Mouse (Mus musculus) cerebellum, adult 18-20 months (tissue): ENCODE results near the gene Apoa2.

Experiments
- DNase-seq, 2 experiments: peaks; one replicate each; pipeline ENCODE4 v3.0.0; 2021

The Apoa2 gene

GRCm38 (mm10) chr1:171205704-171206493 is 19.0 kb upstream of the Apoa2 start:
- DNase-seq, result no peak

- DNase-seq, result no peak
Measured at GRCm38 (mm10) chr1:171209409-171209808, 15.4 kb upstream of the Apoa2 start.

GRCm38 (mm10) chr1:171212854-171213253 is 12.0 kb upstream of the Apoa2 start:
- no peak for DNase-seq

- no peak for DNase-seq
Measured at GRCm38 (mm10) chr1:171213801-171214496, 10.9 kb upstream of the Apoa2 start, which contains the start of gene Nr1i3. Gene Nr1i3, plus strand, starts transcription at chr1:171213970.

GRCm38 (mm10) chr1:171216241-171216955 is 8.5 kb upstream of the Apoa2 start:
- no peak for DNase-seq

DNA sequence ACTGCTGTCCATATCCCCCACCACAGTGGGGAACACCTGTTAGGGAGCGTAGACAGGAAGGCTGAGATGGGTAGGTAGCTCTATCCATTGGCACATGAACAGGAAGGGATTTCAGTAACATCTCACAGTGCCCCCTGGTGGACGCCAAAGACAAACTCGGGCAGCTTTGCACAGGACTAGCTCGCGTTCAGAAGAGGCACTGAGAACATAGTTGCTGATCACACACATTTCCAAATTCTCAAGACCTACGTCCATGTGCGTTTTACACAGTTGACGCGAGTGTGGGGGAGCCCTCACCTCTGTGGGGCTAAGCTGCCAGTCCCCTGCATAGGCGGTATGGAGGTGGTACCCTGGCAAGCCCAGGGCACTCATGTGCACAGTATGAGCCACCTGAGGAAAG is 4.0 kb upstream of the Apoa2 start:
- DNase-seq, result peak; percentile 84 to 89

DNA sequence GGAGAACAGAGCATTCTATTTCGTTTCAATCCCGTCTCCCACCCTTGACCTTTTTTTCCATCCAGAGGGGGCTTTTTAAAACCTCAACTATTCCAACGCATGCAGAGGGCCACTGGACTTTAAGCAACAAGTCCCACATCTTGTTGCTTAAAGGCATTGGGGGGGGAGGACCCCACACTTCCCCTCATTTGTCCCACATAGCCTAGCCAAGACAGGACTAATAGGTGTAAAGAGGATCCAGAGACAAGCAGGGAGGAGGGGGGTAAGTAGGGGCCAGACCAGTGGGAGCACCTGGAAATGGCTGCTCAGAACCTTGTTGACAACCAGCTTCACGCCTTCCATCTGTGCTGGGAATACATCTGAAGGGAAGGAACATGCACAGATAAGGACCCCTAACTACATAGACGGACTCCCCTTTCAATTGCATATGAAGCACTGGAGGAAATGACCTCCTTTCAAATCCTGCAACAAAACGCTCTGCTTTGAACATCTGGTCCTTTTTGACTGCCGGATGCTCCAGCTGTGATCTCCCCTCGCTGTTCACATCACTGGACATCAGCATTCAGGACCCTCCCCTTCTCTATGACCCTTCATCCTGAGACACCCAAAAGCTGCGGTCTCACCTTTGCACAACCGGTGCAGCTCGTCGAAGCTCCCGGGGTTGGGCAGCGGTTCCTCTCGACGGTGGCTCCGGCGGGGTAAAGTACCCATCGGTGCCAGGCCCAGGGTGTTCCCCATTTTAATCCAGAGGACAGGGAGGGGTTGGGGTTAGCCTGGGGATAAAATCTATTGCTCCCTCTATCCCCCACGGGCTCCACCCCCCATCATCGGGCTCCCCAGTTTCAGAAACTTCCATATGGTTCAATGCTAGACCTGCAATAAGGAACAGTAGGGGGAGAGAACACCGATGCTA is 3.3 kb upstream of the Apoa2 start:
- DNase-seq, result peak; percentile 27 to 39

GRCm38 (mm10) chr1:171222238-171223155 is 2.4 kb upstream of the Apoa2 start, which contains the start of gene Tomm40l:
Gene Tomm40l, minus strand, starts transcription at chr1:171222514.
- DNase-seq, result peak; percentile 88 to 96

GRCm38 (mm10) chr1:171223168-171223567 is 1.7 kb upstream of the Apoa2 start:
- no peak for DNase-seq

- no peak for DNase-seq
Measured at GRCm38 (mm10) chr1:171223796-171224195, 1.1 kb upstream of the Apoa2 start.

- DNase-seq, result no peak
Measured at GRCm38 (mm10) chr1:171226780-171227179, 1.9 kb downstream of the Apoa2 start.

DNA sequence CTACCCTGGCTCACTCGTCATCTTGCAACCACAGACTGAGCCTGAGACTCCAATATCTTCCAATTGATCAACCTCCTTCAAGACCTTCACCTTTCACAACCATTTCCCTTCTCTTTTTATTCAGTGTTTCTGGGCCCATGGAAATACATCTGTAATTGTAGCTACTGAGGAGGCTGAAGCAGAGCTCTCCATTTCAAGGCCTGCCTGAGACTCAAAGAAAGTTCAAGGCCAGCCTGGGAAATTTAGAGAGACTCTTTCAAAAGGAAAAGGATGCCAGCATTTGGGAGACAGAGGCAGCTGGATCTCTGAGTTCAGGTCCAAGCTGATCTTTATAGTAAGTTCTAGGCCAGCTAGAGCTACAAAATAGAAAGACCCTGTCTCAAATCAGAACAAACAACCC is 3.0 kb downstream of the Apoa2 start:
- no peak for DNase-seq

GRCm38 (mm10) chr1:171229750-171230149 is 4.9 kb downstream of the Apoa2 start:
- no peak for DNase-seq

DNA sequence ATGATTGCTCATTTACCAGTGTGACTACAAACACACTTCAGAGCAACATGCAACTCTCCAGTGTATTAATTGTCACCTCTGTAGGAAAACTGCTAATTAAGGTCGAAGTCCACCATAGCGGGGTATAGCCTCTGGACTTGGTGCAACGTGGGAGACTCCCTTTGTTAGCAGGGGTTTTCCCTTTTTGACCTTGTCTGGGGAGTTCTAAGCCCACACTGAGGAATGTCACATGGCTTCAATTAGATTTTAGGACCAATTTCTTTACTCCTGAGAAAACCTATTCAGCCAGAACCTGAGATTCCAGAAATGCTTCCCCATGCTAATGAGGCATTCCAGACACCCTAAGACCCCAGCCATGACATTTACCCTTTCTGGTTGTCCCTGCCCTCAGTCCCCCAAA is 5.4 kb downstream of the Apoa2 start:
- no peak for DNase-seq

DNA sequence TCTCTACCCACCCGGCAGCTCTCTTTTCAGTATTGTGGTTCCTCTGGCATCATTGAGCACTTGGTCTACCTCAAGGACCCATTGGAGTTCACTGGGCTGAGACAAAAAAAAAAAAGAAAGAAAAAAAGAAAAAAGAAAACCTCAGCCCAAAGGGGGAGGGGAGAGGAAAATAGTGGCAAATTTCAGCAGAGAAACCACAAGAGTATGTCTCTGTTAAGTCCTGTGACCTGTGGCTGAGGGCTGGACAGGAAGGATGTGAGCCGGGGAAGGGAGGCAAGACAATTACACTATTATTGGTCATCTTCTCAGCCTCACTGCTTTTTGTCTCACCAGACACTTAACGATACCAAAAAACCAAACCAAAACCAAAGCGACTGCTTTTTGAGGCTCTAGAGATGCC is 7.0 kb downstream of the Apoa2 start:
- DNase-seq, result no peak

GRCm38 (mm10) chr1:171232348-171232747 is 7.5 kb downstream of the Apoa2 start:
- no peak for DNase-seq

DNA sequence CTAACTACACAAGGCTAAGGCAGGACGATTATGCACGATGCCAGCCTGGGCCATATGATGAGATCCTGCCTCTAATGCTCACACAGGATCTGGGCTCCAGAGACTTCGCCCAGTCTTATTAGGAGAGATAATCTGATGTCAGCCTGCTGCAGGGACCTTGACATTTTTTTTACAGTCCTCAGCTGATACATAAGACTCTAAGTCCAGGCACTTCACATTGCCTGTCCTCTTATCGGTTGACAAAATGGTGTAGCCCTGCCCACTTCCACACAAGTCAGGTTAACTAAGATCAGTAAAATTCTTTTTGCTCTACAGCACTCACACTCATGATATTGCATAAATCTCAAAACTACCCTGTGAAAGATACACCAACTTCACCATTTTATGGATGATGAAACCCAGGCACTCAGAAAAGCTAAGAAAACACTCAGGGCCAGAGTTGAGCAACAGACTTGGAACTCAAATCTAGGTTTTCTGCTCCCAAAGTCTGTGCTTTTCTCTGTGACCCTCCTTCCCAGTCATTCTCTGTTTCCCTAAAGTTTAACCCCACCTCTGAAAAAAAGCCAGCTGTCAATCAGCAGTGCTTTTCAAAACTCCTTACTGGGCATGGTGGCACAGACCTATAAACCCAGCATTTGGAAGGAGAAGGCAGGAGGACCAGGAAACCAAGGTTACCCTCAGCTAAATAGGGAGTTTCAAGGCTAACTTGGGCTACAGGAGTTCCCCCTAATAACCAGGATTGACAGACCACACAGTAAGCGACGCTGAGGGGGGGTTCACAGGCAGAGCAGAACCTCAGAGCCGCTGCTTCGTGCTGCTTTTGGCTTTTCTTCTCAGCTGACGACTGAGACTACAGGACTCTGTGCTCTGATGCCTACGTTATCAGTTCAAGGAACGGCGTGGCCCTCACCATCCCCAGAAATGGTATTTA is 8.2 kb downstream of the Apoa2 start:
- DNase-seq, result no peak

- no peak for DNase-seq
Measured at GRCm38 (mm10) chr1:171234126-171234525, 9.3 kb downstream of the Apoa2 start, which contains the start of gene Fcer1g. Gene Fcer1g, minus strand, starts transcription at chr1:171234365.

DNA sequence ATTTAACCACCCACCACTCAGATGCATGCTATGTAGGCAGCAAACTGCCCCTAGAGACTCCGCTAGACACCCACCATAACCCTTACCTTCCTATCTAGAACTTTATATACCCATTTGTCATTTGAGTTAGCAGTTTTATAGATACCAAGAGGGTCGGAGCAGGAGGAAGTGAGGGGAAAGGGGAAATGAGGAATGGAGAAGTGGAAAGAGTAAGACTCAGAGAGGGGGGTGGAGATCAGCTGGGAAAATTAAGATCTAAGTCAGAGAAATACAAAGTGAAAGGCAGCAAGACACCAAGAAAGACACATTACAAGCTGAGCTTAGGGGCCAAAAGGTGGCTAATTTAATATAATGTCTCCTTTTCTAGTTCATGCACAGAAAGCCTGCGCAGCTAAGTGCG is 9.7 kb downstream of the Apoa2 start:
- DNase-seq, result no peak

GRCm38 (mm10) chr1:171235791-171236190 is 10.9 kb downstream of the Apoa2 start:
- no peak for DNase-seq
